Mouse (Mus musculus): ENCODE data around the gene Inca1. TPM values are rescaled to one million over a fixed set of nuclear protein-coding genes. Genes with fewer than 3 reads are reported as not detected.

The Inca1 gene
- total RNA-seq, 1 experiment from 2014 or later = 15.2 TPM

DNA sequence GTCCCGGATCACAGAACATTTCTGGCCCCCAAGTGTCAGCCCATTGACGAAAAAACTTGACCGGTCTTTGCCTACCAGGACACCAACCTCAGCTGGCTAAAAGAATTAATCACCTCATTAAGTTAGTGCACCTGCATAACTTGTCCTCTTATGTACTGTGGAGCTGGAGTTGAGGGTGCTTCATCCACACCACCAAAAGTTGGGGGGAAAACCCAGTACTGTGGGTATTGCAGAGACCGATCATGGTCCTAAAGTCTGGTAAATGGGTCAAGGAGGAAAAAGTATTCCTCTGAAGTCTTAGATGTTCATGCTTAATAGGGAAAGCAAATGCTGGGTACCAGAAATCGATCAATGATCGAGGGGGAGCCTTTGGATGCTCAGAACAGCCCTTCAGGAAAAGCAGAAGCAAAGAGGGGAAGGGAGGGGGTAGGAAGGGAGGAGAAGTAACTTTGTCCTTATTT lies 47.0 kb downstream of the Inca1 start:
- DNase-seq = no peak

DNA sequence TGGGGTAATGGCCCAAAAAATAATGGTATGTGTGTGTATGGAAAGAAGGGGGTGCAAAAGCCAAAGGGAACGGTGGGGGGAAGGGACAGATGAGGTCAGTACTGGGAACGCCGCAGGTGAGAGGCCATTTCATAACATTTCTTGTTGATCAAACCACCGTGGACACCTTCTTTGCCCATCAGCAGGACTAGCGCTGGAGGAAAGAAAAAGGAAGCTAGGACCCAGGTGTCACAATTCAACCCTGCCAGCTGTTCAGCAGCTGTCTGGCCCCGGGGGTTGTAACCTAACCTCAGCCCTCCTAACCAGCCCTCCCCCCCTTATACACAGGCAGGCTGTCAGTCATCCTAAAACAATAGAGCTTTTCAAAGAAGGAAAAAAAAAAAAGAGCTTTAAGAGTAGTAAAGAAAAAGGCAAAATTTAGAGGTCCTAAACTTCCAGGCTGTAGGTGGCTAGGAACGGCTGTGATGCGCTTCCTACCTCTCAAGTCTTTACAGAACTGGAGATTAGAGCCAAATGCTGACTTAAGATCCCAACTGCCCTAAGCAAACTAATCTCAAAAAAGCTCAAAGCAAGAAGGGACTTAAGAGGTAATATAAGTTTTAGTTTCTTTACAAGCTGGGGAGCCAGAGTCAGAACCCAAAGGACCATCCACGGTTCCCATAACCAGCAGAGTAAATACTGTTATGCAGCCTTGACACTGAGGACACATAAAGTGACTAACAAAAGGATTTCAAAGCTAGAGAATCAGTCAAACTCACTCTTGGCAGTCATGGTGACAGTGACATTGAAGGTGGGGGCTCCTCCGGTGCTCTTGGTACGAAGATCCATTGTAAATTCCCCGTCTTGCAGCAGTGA lies 47.7 kb downstream of the Inca1 start:
- DNase-seq = peak; percentile 59

DNA sequence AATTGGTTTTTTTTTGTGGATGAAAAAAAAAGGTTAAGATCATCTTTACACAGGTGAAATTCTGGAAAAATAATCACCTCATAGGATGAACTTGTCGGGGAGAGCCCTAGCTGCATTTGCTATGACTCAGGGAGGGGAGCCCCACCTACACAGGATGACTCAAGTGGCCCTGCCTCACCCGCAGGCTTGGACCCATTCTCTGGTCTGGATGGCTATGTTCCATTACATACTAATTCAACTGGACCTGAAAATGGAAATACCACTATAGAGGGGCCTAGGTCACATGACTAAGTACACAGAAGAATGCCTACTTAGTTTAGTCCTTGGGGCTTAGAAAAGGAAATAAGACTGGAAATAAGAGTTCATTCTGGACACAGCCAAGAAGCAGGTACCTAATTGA lies 48.6 kb downstream of the Inca1 start:
- DNase-seq = peak; percentile 63

GRCm38 (mm10) chr11:70650322-70651175 lies 49.4 kb downstream of the Inca1 start:
- DNase-seq = peak; percentile 26

GRCm38 (mm10) chr11:70649185-70649734 lies 50.7 kb downstream of the Inca1 start:
- no peak for DNase-seq

GRCm38 (mm10) chr11:70648512-70648911 lies 51.4 kb downstream of the Inca1 start:
- DNase-seq = no peak

DNA sequence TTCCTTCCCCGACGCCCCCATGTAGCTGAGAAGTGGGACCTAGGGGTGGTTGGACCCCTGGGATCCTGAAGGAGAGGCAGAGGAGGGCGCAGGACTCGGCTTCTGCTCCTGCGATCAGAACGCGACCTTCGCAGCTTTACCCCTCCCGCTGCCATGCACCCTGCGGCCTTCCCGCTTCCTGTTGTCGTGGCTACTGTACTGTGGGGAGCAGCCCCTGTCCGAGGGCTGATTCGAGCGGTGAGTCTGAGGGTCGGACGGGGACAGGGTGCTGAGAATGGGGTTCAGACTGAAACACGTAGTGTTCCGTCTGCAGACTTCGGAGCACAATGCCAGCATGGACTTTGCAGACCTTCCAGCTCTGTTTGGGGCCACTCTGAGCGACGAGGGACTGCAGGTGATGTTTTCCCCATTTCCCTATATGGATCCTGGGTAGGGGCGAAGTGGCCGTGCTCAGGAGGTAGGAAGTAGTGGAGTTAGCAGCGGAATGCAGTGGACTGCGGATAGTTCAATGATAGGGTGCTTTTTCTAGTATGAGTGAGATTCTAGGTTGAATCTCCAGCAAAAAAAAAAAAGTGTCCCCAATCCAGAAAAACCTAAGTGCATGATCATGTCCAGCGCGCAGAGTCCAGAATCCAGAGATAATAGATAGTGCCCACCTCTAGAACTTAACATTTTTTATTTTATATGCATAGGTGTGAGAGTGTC lies 52.1 kb downstream of the Inca1 start:
- peak; percentile 64 for DNase-seq

DNA sequence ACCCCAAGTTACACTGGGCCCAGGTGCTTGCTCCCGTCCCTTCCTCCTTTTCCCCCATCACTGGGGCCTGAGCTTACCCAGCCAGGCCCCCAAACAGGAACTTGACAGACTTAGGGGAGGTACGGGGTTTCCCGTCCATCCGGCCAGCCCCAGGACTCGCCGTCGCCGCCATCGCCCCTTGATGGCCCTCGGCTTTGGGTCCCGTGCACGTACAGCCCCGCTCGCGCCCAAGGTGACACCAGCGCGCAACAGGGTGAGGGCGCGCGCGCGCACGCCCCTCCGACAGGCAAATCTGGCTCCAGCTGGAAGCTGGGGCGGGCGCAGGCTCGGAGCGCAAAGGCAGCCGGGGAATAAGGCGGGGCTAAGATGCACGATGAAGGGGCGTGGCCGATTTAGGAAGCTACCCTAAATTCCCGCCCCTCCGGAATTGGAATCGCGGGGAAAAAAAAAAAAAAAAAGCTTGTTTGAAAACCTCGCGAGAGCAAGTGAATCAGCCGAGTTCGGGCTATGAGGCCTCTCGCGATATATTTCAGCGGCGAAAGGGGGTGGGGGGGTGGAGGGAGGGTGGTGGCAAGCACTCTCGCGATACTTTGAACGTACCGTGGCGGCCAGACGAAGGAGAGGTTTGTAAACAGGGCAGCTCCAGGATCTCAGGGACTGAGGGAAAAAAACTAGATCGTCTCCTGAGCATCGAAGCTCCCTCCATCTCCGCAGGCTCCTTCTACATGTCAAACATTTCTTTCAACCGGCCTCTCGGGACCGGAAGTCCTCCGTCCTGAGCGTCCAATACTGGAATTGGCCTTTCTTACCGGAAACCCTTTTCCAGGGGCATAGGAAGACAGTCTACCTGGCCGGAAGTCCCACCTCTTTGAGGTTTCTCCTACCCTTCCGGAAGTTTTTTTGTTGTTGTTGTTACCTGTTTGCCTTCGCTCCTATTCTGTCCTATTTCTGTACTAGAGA lies 53.0 kb downstream of the Inca1 start, which contains the start of the genes Rnf167 and Slc25a11:
Gene Rnf167 (plus strand): TSS at position 545 of the 960 bp plus-strand sequence.
Gene Slc25a11 (minus strand): TSS at position 789 of the 960 bp plus-strand sequence.
- DNase-seq = peak; percentile 98

DNA sequence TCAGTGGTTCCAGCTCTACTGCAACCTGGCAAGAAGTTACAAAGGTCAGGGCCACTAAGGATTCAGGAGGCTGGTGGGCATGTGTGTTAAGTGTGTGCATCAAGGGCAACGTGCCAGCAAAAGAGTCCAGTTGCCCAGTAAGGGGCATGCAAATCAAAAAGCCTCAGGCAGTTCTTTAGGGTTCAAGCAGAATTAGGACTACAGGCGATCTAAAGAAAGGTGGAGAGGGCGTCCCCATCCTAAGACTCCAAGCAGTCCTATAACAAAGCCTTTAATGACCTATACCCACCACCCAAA lies 53.7 kb downstream of the Inca1 start:
- DNase-seq = no peak

- DNase-seq = no peak
These were observed 54.3 kb downstream of the Inca1 start for GRCm38 (mm10) chr11:70645461-70646258.

DNA sequence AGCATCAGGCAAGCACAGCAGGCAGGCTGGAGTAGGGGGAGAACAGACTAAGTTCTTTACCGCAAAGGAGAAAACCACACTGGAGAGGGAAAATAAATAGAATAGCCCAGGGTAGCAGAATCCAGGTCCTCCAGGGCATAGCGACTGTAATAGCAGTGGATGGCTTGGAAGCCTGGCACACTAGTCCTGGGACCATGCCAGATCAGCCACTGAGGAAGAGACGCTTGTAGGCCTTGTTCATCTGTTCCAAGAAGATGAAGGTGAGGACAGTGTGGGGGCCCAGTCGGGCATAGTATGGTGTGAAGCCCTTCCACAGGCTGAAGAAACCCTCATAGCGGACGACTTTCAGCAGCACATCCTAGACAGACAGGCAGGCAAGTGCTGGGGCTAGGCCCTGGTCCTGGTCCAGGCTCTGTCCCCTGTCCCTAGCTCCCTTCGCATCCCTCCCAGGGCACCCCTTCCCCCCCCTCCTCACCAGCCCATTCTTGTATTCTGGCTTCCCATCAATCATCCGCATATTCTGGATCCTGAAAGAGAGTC lies 55.3 kb downstream of the Inca1 start:
- no peak for DNase-seq

GRCm38 (mm10) chr11:70643051-70643450 lies 56.9 kb downstream of the Inca1 start:
- no peak for DNase-seq

GRCm38 (mm10) chr11:70641241-70641640 lies 58.7 kb downstream of the Inca1 start:
- no peak for DNase-seq

DNA sequence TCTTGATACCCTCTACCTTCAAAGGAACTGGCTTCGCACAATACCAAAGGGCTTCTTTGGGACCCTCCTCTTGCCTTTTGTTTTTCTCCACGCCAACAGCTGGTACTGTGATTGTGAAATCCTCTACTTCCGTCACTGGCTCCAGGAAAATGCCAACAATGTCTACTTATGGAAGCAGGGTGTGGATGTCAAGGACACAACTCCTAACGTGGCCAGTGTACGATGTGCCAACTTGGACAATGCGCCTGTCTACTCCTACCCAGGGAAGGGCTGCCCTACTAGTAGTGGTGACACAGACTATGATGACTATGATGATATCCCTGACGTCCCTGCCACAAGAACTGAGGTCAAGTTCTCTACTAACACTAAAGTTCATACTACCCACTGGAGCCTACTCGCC lies 60.0 kb downstream of the Inca1 start:
- DNase-seq = no peak

- no peak for DNase-seq
These were observed 61.2 kb downstream of the Inca1 start, which contains the start of gene Gp1ba for GRCm38 (mm10) chr11:70638714-70639278. Gp1ba (plus strand) TSS chr11:70639122.

All from adrenal gland, postnatal 14 days (tissue).